Mouse (Mus musculus) layer of hippocampus, postnatal 25 days (tissue): ENCODE measurements at regions not wholly inside any gene's neighbourhood (a gene's known extent, or its start where the extent isn't known, plus 50 kb on each side); places are given as distances from the start of the nearest gene placed in this dataset.

Source experiments
- DNase-seq, 2 experiments: peaks; one replicate each; pipeline ENCODE4 v3.0.0; 2022; ENCODE audit warnings: mixed read lengths in 2 of 2, low spot score in 1 of 2; ENCODE audit errors: extremely low spot score in 1 of 2

- DNase-seq, result peak in 1 of 2 experiments; percentile 7
Measured at GRCm38 (mm10) chr11:90130635-90131034, 56.8 kb upstream of the Gm45716 start.

DNA sequence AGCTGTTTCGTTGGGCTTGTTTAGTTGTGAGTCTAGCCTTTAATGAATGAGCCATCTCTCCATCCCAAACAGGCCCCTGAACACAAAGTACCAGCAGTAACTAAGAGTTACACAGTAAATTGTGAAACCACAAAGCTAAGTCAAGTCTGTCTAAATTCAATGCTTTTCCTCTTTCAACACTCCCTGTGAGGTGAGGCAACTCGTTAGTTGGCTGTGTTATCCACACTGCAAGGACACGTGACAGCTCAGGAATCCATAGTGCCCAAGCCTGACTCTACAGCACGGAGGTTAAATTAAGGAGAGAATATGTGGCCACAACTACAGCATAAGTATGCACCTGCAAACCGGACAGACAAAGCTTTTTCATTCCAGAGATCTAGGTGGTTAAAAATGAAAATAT, 54.9 kb upstream of the Gm45716 start:
- DNase-seq, result no peak

- DNase-seq, result no peak
Measured at GRCm38 (mm10) chr11:90136307-90136706, 51.2 kb upstream of the Gm45716 start.
